Mouse (Mus musculus): Measurements from ENCODE around the gene Cyfip2.

Cyfip2 gene

GRCm38 (mm10) chr11:46235334-46235733, 77.3 kb downstream of the Cyfip2 start, which contains the start of gene Fndc9:
Fndc9 (plus strand) TSS chr11:46235531.
- peak; percentile 98 for DNase-seq (ENCODE audit: low read depth, low spot score)

GRCm38 (mm10) chr11:46233966-46234365, 78.7 kb downstream of the Cyfip2 start:
- no peak for DNase-seq (ENCODE audit: low read depth, low spot score)

- DNase-seq (ENCODE audit: low read depth, low spot score): no peak
Measured at GRCm38 (mm10) chr11:46232803-46233202, 79.9 kb downstream of the Cyfip2 start.

DNA sequence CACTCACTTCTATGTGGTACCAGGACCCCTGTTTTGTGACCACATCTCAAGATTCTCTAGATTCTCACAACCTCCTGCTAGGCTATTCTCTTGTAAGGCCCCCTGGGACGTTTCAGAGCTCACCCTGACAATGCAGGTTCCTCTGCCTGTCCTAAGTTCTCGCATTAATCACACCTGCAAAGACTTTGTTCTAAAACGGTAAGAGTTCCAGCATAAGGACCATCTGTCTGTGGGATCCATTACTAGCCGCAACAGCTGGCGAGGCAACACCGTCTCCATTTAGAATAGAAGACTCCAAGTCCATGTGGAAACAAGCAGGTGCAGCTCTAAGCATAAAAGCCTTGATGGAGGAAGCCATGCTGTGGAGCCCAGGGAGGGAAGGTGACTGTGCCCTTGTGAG, 82.5 kb downstream of the Cyfip2 start:
- no peak for DNase-seq (ENCODE audit: low read depth, low spot score)

GRCm38 (mm10) chr11:46225345-46225744, 87.3 kb downstream of the Cyfip2 start:
- no peak for DNase-seq (ENCODE audit: low read depth, low spot score)

GRCm38 (mm10) chr11:46223575-46223974, 89.1 kb downstream of the Cyfip2 start:
- DNase-seq (ENCODE audit: low read depth, low spot score): no peak

DNA sequence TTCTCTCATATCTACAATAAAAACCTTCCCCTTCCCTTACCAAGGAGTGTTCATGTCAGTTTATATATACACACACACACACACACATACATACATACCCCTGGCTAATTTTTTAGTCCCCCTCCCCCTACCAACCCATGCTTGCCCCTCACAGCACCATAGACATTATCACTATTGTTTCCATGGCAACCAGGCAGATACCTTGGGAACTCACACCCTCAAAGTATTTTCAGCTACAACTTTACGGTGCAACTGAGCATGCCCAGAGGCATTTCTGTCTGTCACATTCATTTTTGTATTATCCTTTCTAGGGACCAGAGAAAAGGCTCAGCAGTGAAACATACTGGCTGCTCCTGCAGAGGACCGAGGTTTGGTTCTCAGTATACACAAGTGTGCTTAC, 92.4 kb downstream of the Cyfip2 start:
- DNase-seq (ENCODE audit: low read depth, low spot score): no peak

DNA sequence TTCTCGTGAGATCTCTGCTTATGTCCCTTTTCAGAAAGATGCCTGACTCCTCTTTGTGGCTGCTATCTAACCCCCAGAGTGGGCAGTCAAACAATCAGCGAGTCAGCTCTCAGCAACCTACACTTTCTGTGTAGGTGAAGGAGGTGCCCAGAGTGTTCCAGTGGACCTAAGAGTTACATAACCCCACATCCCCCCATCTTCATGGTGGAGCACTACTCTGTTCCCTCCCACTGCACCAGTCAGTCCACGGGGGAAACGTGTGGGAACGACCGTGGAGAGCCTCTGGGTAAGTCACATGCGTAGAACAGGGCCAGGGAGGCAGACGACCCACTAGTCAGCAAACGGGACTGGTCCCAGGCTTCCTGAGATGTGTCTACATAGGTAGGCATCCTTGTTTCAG, 93.3 kb downstream of the Cyfip2 start:
- no peak for DNase-seq (ENCODE audit: low read depth, low spot score)

GRCm38 (mm10) chr11:46218584-46218983, 94.1 kb downstream of the Cyfip2 start:
- DNase-seq (ENCODE audit: low read depth, low spot score): no peak

- no peak for DNase-seq (ENCODE audit: low read depth, low spot score)
Measured at GRCm38 (mm10) chr11:46217686-46218085, 95.0 kb downstream of the Cyfip2 start.

- DNase-seq (ENCODE audit: low read depth, low spot score): no peak
Measured at GRCm38 (mm10) chr11:46216669-46217068, 96.0 kb downstream of the Cyfip2 start.

- peak; percentile 87 for DNase-seq (ENCODE audit: low read depth, low spot score)
Measured at GRCm38 (mm10) chr11:46215354-46215753, 97.3 kb downstream of the Cyfip2 start.

- DNase-seq (ENCODE audit: low read depth, low spot score): no peak
Measured at GRCm38 (mm10) chr11:46214368-46215230, 98.1 kb downstream of the Cyfip2 start.

DNA sequence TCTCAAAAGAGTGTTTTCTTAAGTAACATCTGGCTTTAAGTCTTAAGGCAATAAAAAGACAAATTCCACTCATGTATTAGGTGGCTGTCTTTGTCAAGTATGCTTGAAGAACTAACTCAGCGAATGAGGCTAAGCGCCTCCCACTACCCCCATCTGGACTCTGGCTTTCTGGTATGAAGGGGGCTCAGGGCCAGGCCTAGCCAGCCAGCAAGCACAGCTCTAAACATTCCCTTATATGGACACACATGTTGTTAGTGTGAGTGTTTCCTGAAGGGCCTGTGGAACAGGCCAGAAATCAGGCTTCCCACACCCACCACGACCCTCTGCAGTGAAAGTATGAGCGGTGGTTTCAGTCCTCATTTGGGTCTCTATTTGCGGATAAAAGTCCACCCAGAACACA, 98.8 kb downstream of the Cyfip2 start:
- DNase-seq (ENCODE audit: low read depth, low spot score): no peak

- DNase-seq (ENCODE audit: low read depth, low spot score): no peak
Measured at GRCm38 (mm10) chr11:46211858-46212257, 100.8 kb downstream of the Cyfip2 start.

DNA sequence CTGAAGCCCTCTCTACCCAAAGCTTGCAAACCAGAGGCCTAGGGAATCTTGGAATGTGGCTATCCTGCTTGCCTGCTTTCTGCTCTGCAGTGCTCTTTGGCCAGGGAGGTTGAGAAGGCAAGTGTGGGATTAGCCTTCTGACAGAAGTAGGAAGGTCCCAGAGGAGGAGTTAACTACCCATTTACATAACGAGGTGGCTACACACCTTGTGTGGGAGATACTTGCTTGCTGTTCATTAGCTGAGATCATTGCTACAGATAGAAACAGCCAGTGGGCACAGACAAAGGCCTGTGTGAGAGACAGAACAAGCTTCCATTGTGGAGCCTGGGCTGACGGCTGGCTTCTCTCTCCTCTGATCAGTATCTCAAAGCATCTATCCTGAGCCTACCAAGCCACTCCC, 102.8 kb downstream of the Cyfip2 start:
- DNase-seq (ENCODE audit: low read depth, low spot score): no peak

GRCm38 (mm10) chr11:46205639-46206409, 106.8 kb downstream of the Cyfip2 start:
- DNase-seq (ENCODE audit: low read depth, low spot score): no peak

- DNase-seq (ENCODE audit: low read depth, low spot score): no peak
Measured at GRCm38 (mm10) chr11:46204841-46205240, 107.8 kb downstream of the Cyfip2 start.

DNA sequence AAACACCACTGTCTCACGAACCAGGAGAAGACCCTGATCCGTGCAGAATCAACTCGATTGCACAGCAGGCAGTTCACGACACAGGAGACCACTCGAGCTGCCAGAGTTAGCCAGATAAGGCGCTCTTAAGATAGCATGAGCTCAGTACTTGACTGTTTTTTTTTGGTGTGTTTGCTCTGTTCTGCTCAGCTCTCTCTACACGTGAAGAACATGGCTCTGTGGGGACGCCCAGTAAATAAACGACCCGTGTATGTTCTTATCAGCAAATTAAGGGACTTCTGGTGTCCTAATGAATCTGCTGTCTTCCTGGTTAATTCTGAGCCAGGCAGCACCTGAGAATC, 110.1 kb downstream of the Cyfip2 start:
- DNase-seq (ENCODE audit: low read depth, low spot score): no peak

- peak; percentile 87 for DNase-seq (ENCODE audit: low read depth, low spot score)
Measured at GRCm38 (mm10) chr11:46201636-46202546, 110.8 kb downstream of the Cyfip2 start.

- DNase-seq (ENCODE audit: low read depth, low spot score): no peak
Measured at GRCm38 (mm10) chr11:46200664-46201063, 112.0 kb downstream of the Cyfip2 start.

- DNase-seq (ENCODE audit: low read depth, low spot score): no peak
Measured at GRCm38 (mm10) chr11:46194175-46194574, 118.5 kb downstream of the Cyfip2 start.

Data from telencephalon, adult 2 months (tissue).